Mouse (Mus musculus): ENCODE data around the gene Abi2. TPM values are rescaled to one million over a fixed set of nuclear protein-coding genes. Genes with fewer than 3 reads are reported as not detected.
A peak's percentile ranks its signal among the peaks of the same experiment; 100 is the strongest.

Abi2 gene
- total RNA-seq, 2 experiments from 2014 or later, result 10.8 to 10.9 TPM

DNA sequence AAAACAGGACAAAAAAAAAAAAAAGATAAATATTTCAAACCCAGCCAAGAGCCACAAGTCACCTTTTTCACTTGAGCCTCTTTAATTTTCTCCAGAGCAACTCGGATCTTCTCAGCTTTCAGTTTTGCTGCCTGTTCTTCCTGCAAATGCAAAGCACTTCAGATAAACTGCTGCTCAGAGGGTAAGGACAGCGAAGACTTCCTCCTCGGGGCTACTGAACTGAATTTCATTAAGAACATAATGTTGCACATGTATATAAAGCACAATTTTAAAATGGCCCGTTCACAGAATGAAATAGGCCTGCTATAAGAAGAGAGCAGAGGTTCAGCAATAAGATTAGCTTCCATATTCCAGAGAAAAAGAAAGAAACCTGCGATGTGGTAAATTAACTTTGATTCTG is 94.0 kb downstream of the Abi2 start:
- Histone ChIP-seq H3K27ac (peak overlapping the region; percentile 28; the same call in 1 of the 2 replicates), H3K4me3 (no peak overlapping the region)
- intact Hi-C loops (cut with DNase I), result no loop called here
- TF ChIP-seq CTCF (IDR thresholded peaks at IDR 0.05), result no peak
- DNase-seq, result no peak

DNA sequence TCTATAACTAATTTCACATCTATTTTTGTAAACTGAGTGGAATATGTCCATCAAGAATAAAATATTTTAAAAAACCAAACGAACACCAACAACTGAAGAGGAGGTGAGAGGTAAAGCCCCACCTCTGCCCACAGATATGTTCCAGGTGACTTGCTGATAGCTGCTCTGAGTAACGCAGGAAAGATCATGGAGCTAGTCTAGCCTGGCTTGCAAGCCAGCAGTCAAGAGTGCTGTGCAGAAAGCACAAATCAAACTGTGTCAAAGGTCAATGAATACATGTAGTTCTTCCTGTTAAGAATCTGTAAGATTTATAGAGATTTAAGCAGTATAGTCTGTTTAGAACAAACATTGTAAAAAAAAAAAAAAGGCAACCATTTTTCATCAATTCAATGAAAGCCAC is 101.2 kb downstream of the Abi2 start:
- no peak for TF ChIP-seq CTCF (IDR thresholded peaks at IDR 0.05)
- no peak overlapping the region for H3K4me3 ChIP-seq
- no peak overlapping the region for H3K27ac ChIP-seq
- intact Hi-C loops (cut with DNase I), result no loop called here
- no peak for DNase-seq

DNA sequence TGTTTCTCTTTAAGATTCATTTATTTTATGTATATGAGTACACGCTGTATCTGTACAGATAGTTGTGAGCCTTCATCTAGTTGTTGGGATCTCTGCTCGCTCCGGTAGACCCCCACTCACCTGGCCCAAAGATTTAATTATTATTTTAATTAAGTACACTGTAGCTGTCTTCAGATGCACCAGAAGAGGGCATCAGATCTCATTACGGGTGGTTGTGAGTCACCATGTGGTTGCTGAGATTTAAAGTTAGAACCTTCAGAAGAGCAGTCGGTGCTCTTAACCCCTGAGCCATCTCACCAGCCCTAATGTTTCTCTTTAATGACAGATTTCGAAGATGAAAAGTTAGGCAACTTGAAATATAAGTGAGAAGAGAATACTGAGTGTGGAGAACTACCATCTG is 120.7 kb downstream of the Abi2 start:
- no peak overlapping the region for H3K27ac ChIP-seq
- TF ChIP-seq CTCF (IDR thresholded peaks at IDR 0.05), result peak; percentile 46
- no peak overlapping the region for H3K4me3 ChIP-seq
- intact Hi-C loops (cut with DNase I), result loop anchor here (5.0 kb wide), 1 partner anchor 332 kb away; no protein-coding TSS in a partner anchor
- no peak for DNase-seq

DNA sequence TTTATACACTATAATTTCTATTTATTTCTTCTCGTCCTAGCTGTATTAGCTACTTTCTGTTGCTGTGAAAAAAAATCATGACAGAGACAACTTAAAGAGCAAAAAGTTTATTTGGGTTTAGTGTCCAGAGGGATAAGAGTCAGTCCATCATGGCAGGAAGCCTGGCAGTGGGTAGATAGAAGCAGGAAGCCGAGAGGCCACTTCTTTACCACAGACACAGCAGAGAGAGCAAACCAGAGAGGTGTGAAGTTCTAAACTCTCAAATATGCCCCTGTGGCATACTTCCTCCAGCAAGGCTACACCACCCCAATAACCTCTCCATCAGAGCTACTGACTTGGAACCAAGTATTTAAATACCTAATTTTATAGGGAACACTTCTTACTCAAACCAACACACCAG is 121.2 kb downstream of the Abi2 start:
- DNase-seq, result no peak
- H3K4me3 ChIP-seq, result no peak overlapping the region
- intact Hi-C loops (cut with DNase I), result loop anchor here (5.0 kb wide), 1 partner anchor 332 kb away; no protein-coding TSS in a partner anchor
- TF ChIP-seq CTCF (IDR thresholded peaks at IDR 0.05), result no peak
- H3K27ac ChIP-seq, result no peak overlapping the region

Other genes starting within 250 kb of the Abi2 start
- gene Nbeal1, start 229.0 kb upstream of the Abi2 start, total RNA-seq (2021), result 10 to 100 TPM; 26.7 to 31.7 TPM
- 1 to 10 TPM; 5.5 to 6.9 TPM for gene Cyp20a1, start 66.3 kb upstream of the Abi2 start, total RNA-seq (2021)
- 10 to 100 TPM; 20.9 to 27.0 TPM for gene Raph1, start 157.5 kb downstream of the Abi2 start, total RNA-seq (2021)